Mouse (Mus musculus): ENCODE data around the gene Numb. TPM values are rescaled to one million over a fixed set of nuclear protein-coding genes. Genes with fewer than 3 reads are reported as not detected.

Numb gene
- polyA plus RNA-seq, 1 experiment from 2014 or later, result 52.6 TPM

DNA sequence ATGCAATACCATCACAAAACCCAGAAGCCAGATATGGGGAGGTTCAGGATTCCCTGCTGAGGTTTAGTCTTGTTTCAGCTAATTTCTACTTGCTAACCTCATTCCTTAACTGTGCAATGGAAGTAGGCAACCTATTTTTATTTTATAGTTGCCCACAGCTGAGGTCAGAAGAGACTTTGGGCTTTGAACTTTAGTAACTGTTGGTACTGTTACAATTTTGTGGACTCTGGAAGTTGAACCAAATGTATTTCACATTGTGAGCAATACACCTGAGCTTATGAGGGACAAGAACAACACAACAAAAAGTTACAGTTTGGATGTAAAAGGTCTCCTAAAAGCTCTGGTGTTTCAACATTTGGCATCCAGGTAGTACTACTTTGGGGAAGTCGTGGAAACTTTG, 6.9 kb downstream of the Numb start:
- no peak overlapping the region for H3K4me2 ChIP-seq (replicated peaks; ENCODE audit: low read depth, low read length)
- 0 out of 2 replicates have a peak, but pooled peaks cover 4% of the 10 kb centered on the region for H3K4me1 ChIP-seq (ENCODE audit: insufficient read depth, low read depth, low read length)
- H3K9ac ChIP-seq (replicated peaks; ENCODE audit: low read depth), result no peak overlapping the region
- no peak for TF ChIP-seq EP300 (IDR thresholded peaks at IDR 0.05)
- no peak for TF ChIP-seq CTCF (IDR thresholded peaks at IDR 0.05)
- no peak overlapping the region for H3K4me3 ChIP-seq (ENCODE audit: low read depth, low read length)
- no peaks in the 10 kb centered on the region for H3K9me3 ChIP-seq (ENCODE audit: low read length)
- no peak overlapping the region for H3K27ac ChIP-seq (ENCODE audit: low read length)
- ATAC-seq, result no peak
- H3K27me3 ChIP-seq (replicated peaks; ENCODE audit: insufficient read depth, low read length), result no peaks in the 10 kb centered on the region
- 84% methylated on average over 1 of the region's 1 CpGs for WGBS
- no peaks in the 10 kb centered on the region for H3K36me3 ChIP-seq (ENCODE audit: insufficient read depth, low read length)
- no peak for DNase-seq (ENCODE audit: low spot score)

DNA sequence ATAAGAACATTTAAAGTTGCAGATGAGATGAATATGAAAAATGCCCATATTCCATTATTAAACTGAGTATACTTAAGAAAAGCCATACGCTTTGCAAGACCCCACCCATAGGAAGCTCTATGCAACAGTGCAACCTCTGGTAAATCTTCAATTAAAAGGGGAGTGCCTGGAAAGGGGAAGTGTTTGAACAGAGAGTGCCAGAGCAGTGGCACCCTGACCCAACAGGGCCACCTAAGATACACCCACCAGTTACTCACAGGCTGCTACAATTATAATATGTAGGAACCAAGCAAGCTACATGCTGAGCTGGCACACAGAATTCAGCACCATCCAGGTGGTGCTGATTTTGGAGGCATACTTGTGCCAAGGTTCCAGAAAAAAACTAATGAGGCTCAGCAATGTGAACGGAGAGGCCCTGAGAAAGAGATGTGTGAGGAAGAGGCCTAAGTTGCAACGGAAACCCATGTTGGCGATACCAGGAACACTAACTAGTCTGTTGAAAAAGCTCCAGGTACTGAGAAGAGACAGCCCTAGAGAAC, 7.5 kb downstream of the Numb start:
- H3K4me2 ChIP-seq (replicated peaks; ENCODE audit: low read depth, low read length), result no peak overlapping the region
- H3K4me3 ChIP-seq (ENCODE audit: low read depth, low read length), result no peak overlapping the region
- 0 out of 2 replicates have a peak, but pooled peaks cover 4% of the 10 kb centered on the region for H3K4me1 ChIP-seq (ENCODE audit: insufficient read depth, low read depth, low read length)
- H3K27ac ChIP-seq (ENCODE audit: low read length), result no peak overlapping the region
- no peaks in the 10 kb centered on the region for H3K27me3 ChIP-seq (replicated peaks; ENCODE audit: insufficient read depth, low read length)
- ATAC-seq, result no peak
- no peaks in the 10 kb centered on the region for H3K36me3 ChIP-seq (ENCODE audit: insufficient read depth, low read length)
- H3K9me3 ChIP-seq (ENCODE audit: low read length), result no peaks in the 10 kb centered on the region
- no peak for DNase-seq (ENCODE audit: low spot score)
- H3K9ac ChIP-seq (replicated peaks; ENCODE audit: low read depth), result no peak overlapping the region
- TF ChIP-seq EP300 (IDR thresholded peaks at IDR 0.05) (no peak), CTCF (IDR thresholded peaks at IDR 0.05) (no peak)
- WGBS, result 80% methylated on average over 4 of the region's 4 CpGs

DNA sequence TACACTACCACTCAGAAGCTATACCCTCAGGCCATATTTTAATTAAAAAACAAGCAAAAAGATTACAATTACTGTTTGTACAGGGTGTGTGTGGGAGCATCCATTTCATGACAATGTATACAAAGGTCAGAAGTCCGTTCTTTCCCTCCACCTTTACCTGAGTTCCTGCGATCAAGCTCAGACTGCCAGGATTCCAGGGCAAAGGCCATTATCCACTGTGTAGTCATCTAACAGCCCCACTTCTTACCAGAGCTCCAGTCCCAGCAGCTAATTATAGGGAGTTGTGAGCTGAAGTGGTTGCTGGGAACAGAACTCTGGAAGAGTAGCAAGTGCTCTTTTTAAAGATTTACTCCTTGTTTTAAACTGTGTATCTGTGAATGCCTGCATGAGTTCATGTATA, 11.3 kb downstream of the Numb start:
- 72% methylated on average over 2 of the region's 2 CpGs for WGBS
- no peak overlapping the region for H3K4me2 ChIP-seq (replicated peaks; ENCODE audit: low read depth, low read length)
- TF ChIP-seq EP300 (IDR thresholded peaks at IDR 0.05), result no peak
- TF ChIP-seq CTCF (IDR thresholded peaks at IDR 0.05), result no peak
- H3K4me3 ChIP-seq (ENCODE audit: low read depth, low read length), result no peak overlapping the region
- no peaks in the 10 kb centered on the region for H3K27me3 ChIP-seq (replicated peaks; ENCODE audit: insufficient read depth, low read length)
- DNase-seq (ENCODE audit: low spot score), result no peak
- H3K9me3 ChIP-seq (ENCODE audit: low read length), result no peaks in the 10 kb centered on the region
- no peak overlapping the region for H3K27ac ChIP-seq (ENCODE audit: low read length)
- no peak for ATAC-seq
- no peak overlapping the region for H3K9ac ChIP-seq (replicated peaks; ENCODE audit: low read depth)
- no peaks in the 10 kb centered on the region for H3K4me1 ChIP-seq (ENCODE audit: insufficient read depth, low read depth, low read length)
- no peaks in the 10 kb centered on the region for H3K36me3 ChIP-seq (ENCODE audit: insufficient read depth, low read length)

DNA sequence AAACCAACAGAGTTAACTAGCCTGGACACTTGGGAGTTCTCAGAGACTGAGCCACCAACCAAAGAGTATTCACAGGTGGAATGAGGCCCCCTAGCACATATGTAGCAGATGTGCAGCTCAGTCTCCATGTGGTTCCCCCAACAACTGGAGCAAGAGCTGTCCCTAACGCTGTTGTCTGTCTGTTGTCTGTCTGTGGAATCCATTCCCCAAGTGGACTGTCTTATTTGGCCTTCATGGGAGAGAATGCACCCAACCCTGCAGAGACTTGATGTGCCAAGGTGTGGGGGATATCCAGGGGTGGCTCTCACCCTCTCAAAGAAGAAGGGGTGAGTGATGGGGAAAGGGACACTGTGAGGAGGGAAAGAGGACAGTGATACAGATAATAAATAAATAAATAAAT, 28.8 kb downstream of the Numb start:
- WGBS, result 93% methylated on average over 1 of the region's 1 CpGs
- no peak overlapping the region for H3K27ac ChIP-seq (ENCODE audit: low read length)

DNA sequence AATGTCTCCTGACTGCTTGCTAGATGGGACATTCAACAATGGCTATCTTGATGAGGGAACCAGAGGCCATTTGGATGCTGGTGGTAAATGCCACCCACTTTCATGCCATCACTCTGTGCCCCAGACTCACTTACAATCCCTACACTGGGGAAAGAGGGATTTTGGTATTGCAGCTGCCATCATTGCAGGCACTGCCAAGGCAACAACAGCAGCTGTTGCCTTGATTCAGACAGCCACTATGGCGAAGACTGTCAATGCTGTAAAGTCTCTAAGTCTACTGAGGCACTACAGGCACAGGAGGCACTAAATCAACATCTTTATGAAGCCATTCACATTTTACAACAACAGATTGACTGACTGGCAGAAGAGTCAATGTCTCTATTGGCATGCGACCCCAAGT, 30.5 kb downstream of the Numb start:
- 98% methylated on average over 2 of the region's 2 CpGs for WGBS
- Histone ChIP-seq H3K27ac (ENCODE audit: low read length) (no peak overlapping the region), H3K4me1 (ENCODE audit: insufficient read depth, low read depth, low read length) (peaks cover 4% of the 10 kb centered on the region; the same call in 1 of the 2 replicates), H3K4me2 (replicated peaks; ENCODE audit: low read depth, low read length) (no peak overlapping the region), H3K9me3 (ENCODE audit: low read length) (no peaks in the 10 kb centered on the region), H3K9ac (replicated peaks; ENCODE audit: low read depth) (no peak overlapping the region), H3K27me3 (replicated peaks; ENCODE audit: insufficient read depth, low read length) (no peaks in the 10 kb centered on the region), H3K4me3 (ENCODE audit: low read depth, low read length) (no peak overlapping the region), H3K36me3 (ENCODE audit: insufficient read depth, low read length) (no peaks in the 10 kb centered on the region)
- ATAC-seq (no peak), DNase-seq (ENCODE audit: low spot score) (no peak)
- TF ChIP-seq EP300 (IDR thresholded peaks at IDR 0.05) (no peak), CTCF (IDR thresholded peaks at IDR 0.05) (no peak)

More for the DNA sequence above, 28.8 kb downstream of the Numb start:
- no peak for TF ChIP-seq EP300 (IDR thresholded peaks at IDR 0.05)
- no peak; the same call in 1 of the 2 replicates for TF ChIP-seq CTCF (IDR thresholded peaks at IDR 0.05)
- H3K9me3 ChIP-seq (ENCODE audit: low read length), result no peaks in the 10 kb centered on the region
- H3K27me3 ChIP-seq (replicated peaks; ENCODE audit: insufficient read depth, low read length), result no peaks in the 10 kb centered on the region
- no peaks in the 10 kb centered on the region for H3K36me3 ChIP-seq (ENCODE audit: insufficient read depth, low read length)
- no peak overlapping the region for H3K4me2 ChIP-seq (replicated peaks; ENCODE audit: low read depth, low read length)
- no peak overlapping the region for H3K9ac ChIP-seq (replicated peaks; ENCODE audit: low read depth)
- peaks cover 3% of the 10 kb centered on the region; the same call in 1 of the 2 replicates for H3K4me1 ChIP-seq (ENCODE audit: insufficient read depth, low read depth, low read length)
- ATAC-seq, result no peak
- H3K4me3 ChIP-seq (ENCODE audit: low read depth, low read length), result no peak overlapping the region
- no peak for DNase-seq (ENCODE audit: low spot score)

DNA sequence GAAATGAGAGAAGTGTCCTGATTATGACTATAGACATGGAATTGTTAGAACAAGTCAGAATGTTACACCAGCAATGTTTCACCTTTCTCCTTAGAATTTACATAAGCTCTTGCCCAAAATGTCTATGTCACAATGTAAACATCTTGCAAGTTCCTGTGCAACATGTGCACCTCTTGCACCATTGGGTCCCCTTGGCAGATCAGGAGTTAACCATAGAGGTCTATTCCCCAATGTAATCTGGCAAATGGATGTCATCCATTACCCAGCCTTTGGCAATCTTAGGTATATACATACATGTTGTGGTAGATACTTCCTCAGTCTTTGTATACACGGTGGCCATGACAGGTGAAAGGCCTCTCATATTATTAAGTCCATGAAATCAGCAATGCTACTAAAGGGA, 32.6 kb downstream of the Numb start:
- Histone ChIP-seq H3K27me3 (replicated peaks; ENCODE audit: insufficient read depth, low read length) (no peaks in the 10 kb centered on the region), H3K4me2 (replicated peaks; ENCODE audit: low read depth, low read length) (no peak overlapping the region), H3K27ac (ENCODE audit: low read length) (no peak overlapping the region), H3K36me3 (ENCODE audit: insufficient read depth, low read length) (no peaks in the 10 kb centered on the region), H3K9ac (replicated peaks; ENCODE audit: low read depth) (no peak overlapping the region), H3K4me3 (ENCODE audit: low read depth, low read length) (no peak overlapping the region), H3K9me3 (ENCODE audit: low read length) (no peaks in the 10 kb centered on the region), H3K4me1 (ENCODE audit: insufficient read depth, low read depth, low read length) (peaks cover 4% of the 10 kb centered on the region; the same call in 1 of the 2 replicates)
- 89% methylated on average over 1 of the region's 1 CpGs for WGBS
- DNase-seq (ENCODE audit: low spot score) (no peak), ATAC-seq (no peak)
- no peak for TF ChIP-seq CTCF (IDR thresholded peaks at IDR 0.05)
- TF ChIP-seq EP300 (IDR thresholded peaks at IDR 0.05), result no peak

Measured in lung, postnatal 0 days (tissue).